Mouse (Mus musculus) ES-Bruce4 (cell line): ENCODE measurements around the gene Siah1a.

Experiments used
- CTCF ChIP-seq: IDR thresholded peaks from one replicate; pipeline ENCODE4 v1.8.1; 2011; ENCODE audit warnings: low read depth, low read length
- EP300 ChIP-seq: IDR thresholded peaks from 2 replicates; pipeline ENCODE4 v1.6.1; 2011; ENCODE audit warnings: low read depth, low read length; ENCODE audit not compliant: insufficient read depth

DNA sequence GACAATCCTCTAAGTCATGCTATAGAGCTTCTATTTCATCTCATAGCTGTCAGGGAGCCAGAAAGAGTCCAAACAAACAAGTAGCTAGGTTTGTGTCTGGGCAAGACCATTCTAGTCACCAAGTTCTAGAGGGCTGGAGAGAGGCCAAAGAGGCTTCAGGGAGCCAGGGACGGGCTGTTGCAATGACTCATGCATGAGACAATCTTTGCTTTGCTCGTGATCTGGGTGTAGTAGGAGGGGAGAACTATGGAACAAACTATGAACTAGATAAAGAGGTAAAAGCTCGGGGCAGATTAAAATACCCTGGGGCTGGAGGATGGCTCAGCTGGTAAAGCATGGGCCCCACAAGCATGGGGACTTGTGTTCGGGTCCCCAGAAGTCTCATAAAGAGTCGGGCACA is 22.8 kb upstream of the Siah1a start:
- TF ChIP-seq EP300 (no peak), CTCF (no peak)
